Mouse (Mus musculus) brain, embryonic 18.5 days (tissue): ENCODE measurements around the gene Hey2.

Experiments
- DNase-seq: peaks from one replicate; pipeline ENCODE4 v3.0.0-alpha.2; 2012; ENCODE audit warnings: low read depth, low spot score

The Hey2 gene

DNA sequence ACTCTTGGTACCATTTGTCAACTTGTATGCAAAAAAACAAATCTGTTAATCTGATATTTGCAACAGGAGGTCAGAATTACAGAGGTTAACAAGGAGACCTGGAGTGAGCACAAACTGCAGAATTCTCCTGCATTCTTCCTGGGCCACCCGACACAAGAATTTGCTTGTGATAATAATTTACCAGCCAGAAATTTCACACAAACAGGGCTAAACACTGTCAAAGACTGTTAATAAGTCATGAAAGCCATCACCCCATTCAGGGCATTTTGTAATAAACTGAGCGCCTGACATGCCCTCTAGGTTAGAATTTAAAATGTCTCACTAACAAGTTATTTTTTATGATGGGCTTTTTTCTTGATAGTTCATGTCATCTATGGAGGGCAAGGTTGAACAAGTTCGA lies 51.6 kb downstream of the Hey2 start:
- DNase-seq = no peak

DNA sequence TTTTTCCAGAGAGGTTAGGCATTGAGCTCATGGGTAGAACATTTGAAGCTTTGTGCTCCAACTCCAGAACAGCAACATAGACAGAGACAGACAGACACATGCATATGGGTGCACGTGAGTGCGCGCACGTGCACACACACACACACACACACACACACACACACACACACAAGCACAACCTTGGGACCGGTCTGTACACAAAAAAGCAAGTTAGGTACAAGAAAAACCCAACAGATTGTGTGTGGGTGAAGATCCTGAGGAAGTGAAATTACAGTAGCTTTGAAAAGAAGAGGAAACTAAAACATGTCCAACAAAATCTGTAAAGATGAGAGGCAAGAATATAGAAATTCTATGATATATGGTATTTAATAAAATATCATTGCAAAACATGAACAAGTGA lies 53.1 kb downstream of the Hey2 start:
- DNase-seq = no peak

DNA sequence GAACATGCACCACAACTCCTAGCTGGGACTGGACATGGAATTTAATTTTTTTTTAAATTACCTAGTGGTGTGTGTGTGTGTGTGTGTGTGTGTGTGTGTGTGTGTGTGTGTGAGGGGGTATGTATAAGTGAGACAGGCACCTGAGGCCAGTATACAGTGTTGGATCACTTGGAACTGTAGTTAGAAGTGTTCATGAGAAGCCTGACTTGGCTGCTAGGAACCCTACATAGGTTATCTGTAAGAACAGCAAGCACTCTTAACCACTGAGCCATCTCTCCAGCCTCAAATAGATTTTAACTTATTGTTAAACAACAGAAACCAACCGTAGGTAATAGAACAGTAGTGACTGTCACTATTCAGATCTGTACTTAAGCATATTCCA lies 54.3 kb downstream of the Hey2 start:
- DNase-seq = no peak

DNA sequence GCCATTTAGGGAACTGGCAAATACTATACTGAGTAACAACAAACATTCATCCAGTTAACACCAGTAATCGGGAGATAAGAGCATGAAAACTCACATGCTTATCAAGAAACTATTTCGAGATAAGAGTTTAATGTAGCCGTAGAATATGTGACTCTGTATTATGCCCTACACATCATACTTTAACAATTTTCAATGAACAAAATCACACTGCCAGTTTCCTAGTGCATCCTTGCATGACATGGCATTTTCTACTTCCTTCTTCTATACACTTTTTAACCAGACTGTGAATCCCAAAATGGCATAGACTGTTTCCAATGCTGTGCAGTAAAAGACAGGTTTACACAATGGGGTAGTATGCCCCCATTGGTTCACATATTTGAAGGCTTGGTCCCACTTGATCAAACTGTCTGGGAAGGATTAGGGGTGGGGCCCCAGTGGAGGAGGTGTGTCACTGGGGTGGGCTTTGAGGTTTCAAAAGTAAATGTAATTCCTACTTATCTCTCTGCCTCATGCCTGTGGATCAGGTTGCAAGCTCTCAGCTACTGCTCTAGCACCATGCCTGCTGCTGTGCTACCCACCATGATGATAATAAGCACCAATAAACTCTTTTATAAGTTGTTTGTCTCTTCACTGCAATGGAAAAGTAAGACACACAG lies 54.8 kb downstream of the Hey2 start:
- no peak for DNase-seq

DNA sequence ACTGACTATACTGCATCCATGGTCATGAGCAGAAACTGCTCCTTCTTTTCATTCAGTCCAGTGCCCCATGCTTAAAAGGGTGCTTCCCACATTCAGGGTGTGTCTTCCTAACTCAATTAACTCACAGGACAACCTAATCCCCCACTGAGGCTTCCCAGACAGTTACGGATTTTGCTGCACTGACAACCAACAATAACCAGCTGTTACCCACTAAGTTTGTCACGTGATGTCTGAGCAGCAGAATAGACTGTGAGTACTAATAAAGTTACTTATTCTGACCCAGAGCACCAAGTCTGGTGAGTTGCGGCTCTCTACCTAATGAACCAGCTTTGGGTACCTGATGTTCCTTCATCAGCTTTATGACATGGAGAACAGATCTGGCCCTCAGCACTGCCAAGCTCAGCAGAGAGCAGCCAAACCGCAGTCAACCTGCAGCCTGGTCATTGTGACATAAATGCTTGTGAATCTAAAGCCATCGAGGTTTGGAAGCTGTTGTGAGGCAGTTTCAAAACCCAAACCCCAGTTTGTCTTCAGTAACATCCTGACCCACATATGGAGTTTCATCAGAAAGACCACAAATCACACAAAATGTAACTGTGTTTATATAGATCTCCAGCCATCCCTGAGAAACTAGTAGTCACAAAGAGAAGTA lies 56.4 kb downstream of the Hey2 start:
- DNase-seq = no peak
